Mouse (Mus musculus) cerebellum, postnatal 10 days (tissue): ENCODE measurements around the gene Gm10439.
"Not testable (repeated sequence)": the region's sequence is repeated elsewhere in the genome, so short reads cannot be mapped to it uniquely, and the experiment has no call there.

Experiments used
- DNase-seq, 2 experiments: peaks; one replicate each; pipeline ENCODE4 v3.0.0; 2021; ENCODE audit warnings: mixed read lengths in 2 of 2

Gm10439 gene

GRCm38 (mm10) chrX:149594270-149594669 lies at the start of gene Gm10439:
Gm10439 (plus strand) TSS chrX:149594570.
- not testable (repeated sequence) for DNase-seq
